Mouse (Mus musculus) liver, postnatal 0 days (tissue): ENCODE data around the gene Commd7. TPM values are rescaled to one million over a fixed set of nuclear protein-coding genes. Genes with fewer than 3 reads are reported as not detected.

Source experiments
- ATAC-seq: fragments of 200-750 bp; cut with Nextera tagmentation; 2 replicates; pipeline ENCODE4 v1.8.0; 2017; ENCODE audit warnings: mild to moderate bottlenecking, moderate library complexity
- DNase-seq: peaks from one replicate; pipeline ENCODE4 v3.0.0-alpha.2; 2016
- H3K27ac ChIP-seq: fragments of 300-500 bp; sonication (generic); 2 replicates; pipeline ENCODE4 v1.5.1; 2014; ENCODE audit warnings: antibody characterized with exemption, moderate library complexity, mild to moderate bottlenecking, low read depth
- H3K27me3 ChIP-seq: fragments of 300-500 bp; sonication (generic); 2 replicates; pipeline ENCODE4 v1.6.1; 2014; ENCODE audit warnings: low read length, control low read depth, mixed read lengths; ENCODE audit not compliant: insufficient read depth
- H3K36me3 ChIP-seq: fragments of 300-500 bp; sonication (generic); replicated peaks from 2 replicates; pipeline ENCODE4 v1.6.1; 2014; ENCODE audit warnings: mild to moderate bottlenecking, control low read depth, low read length, moderate library complexity, mixed read lengths; ENCODE audit not compliant: insufficient read depth
- H3K4me1 ChIP-seq: fragments of 300-500 bp; sonication (generic); 2 replicates; pipeline ENCODE4 v1.6.1; 2014; ENCODE audit warnings: antibody characterized with exemption, mild to moderate bottlenecking, control low read depth; ENCODE audit not compliant: insufficient read depth
- H3K4me2 ChIP-seq: fragments of 300-500 bp; sonication (generic); 2 replicates; pipeline ENCODE4 v1.6.1; 2014; ENCODE audit warnings: low read depth, mild to moderate bottlenecking, low read length, moderate library complexity, mixed read lengths
- H3K4me3 ChIP-seq: fragments of 300-500 bp; sonication (generic); 2 replicates; pipeline ENCODE4 v1.5.1; 2014; ENCODE audit warnings: low read depth, low read length
- H3K9ac ChIP-seq: fragments of 300-500 bp; sonication (generic); replicated peaks from 2 replicates; pipeline ENCODE4 v1.6.1; 2014; ENCODE audit warnings: mild to moderate bottlenecking, moderate library complexity
- H3K9me3 ChIP-seq: fragments of 300-500 bp; sonication (generic); 2 replicates; pipeline ENCODE4 v1.6.1; 2016; ENCODE audit warnings: mild to moderate bottlenecking, control low read depth, low read length, mixed read lengths
- CTCF ChIP-seq: sonication (generic); IDR thresholded peaks from 2 replicates; pipeline ENCODE4 v1.5.1; 2016; ENCODE audit warnings: antibody characterized with exemption, low read depth
- EP300 ChIP-seq: IDR thresholded peaks from 2 replicates; pipeline ENCODE4 v1.6.1; 2016; ENCODE audit warnings: antibody characterized with exemption, low read depth, mild to moderate bottlenecking
- WGBS: fragments of 180-500 bp; shearing (Covaris S2); extraction: QIAGEN DNeasy Blood & Tissue Kit; methylation state at CpG from one replicate; pipeline ENCODE4 v1.1.7; 2014; ENCODE audit not compliant: insufficient replicate concordance; 5-methylcytosine and 5-hydroxymethylcytosine counted together
- polyA plus RNA-seq: library from polyadenylated mRNA; unstranded; fragments of >200 nt; fragmentation: Nextera tagmentation; extraction: Ambion mirVana; gene quantifications from 2 replicates; pipeline ENCODE4 v1.2.1, GENCODE M21; 2015

Gene Commd7
- polyA plus RNA-seq, 1 experiment from 2014 or later = 32.9 TPM

- H3K4me1 ChIP-seq = peaks cover 25% of the 10 kb centered on the region
- H3K4me2 ChIP-seq = peak overlapping the region; percentile 67
- ATAC-seq = no peak
- no peak overlapping the region for H3K4me3 ChIP-seq
- H3K9me3 ChIP-seq = no peaks in the 10 kb centered on the region
- no peak for DNase-seq
- H3K27ac ChIP-seq = no peak overlapping the region
- WGBS = 49% methylated on average over 6 of the region's 6 CpGs
- no peaks in the 10 kb centered on the region for H3K27me3 ChIP-seq
- TF ChIP-seq EP300 (no peak), CTCF (no peak)
- H3K36me3 ChIP-seq = no peaks in the 10 kb centered on the region
- H3K9ac ChIP-seq = no peak overlapping the region
These were observed 46.6 kb downstream of the Commd7 start for GRCm38 (mm10) chr2:153585981-153586380.

- Histone ChIP-seq H3K9ac (no peak overlapping the region), H3K4me3 (no peak overlapping the region), H3K27ac (no peak overlapping the region), H3K9me3 (no peaks in the 10 kb centered on the region), H3K36me3 (no peaks in the 10 kb centered on the region), H3K27me3 (no peaks in the 10 kb centered on the region), H3K4me1 (peaks cover 24% of the 10 kb centered on the region), H3K4me2 (no peak overlapping the region)
- DNase-seq = no peak
- 68% methylated on average over 4 of the region's 4 CpGs for WGBS
- TF ChIP-seq EP300 (no peak), CTCF (no peak)
- peak; percentile 22 for ATAC-seq
These were observed 48.2 kb downstream of the Commd7 start for GRCm38 (mm10) chr2:153584396-153584795.

- Histone ChIP-seq H3K27me3 (no peaks in the 10 kb centered on the region), H3K4me1 (peaks cover 24% of the 10 kb centered on the region), H3K4me3 (no peak overlapping the region), H3K36me3 (no peaks in the 10 kb centered on the region), H3K9ac (no peak overlapping the region), H3K9me3 (no peaks in the 10 kb centered on the region), H3K27ac (no peak overlapping the region), H3K4me2 (peak overlapping the region; percentile 67)
- DNase-seq (no peak), ATAC-seq (peak; percentile 48)
- TF ChIP-seq EP300 = no peak
- no peak for TF ChIP-seq CTCF
- WGBS = 31% methylated on average over 13 of the region's 14 CpGs
These were observed 48.9 kb downstream of the Commd7 start for GRCm38 (mm10) chr2:153583641-153584049.

GRCm38 (mm10) chr2:153582876-153583585 is 49.5 kb downstream of the Commd7 start:
- Histone ChIP-seq H3K4me3 (peak overlapping the region; percentile 15), H3K27ac (no peak overlapping the region), H3K4me1 (peaks cover 24% of the 10 kb centered on the region), H3K4me2 (peak overlapping the region; percentile 67), H3K36me3 (no peaks in the 10 kb centered on the region), H3K9ac (no peak overlapping the region; the same call in 1 of the 2 replicates), H3K9me3 (no peaks in the 10 kb centered on the region), H3K27me3 (no peaks in the 10 kb centered on the region)
- ATAC-seq (no peak), DNase-seq (no peak)
- WGBS = 31% methylated on average over 15 of the region's 15 CpGs
- TF ChIP-seq EP300 (no peak), CTCF (no peak)

- Histone ChIP-seq H3K4me2 (no peak overlapping the region), H3K4me3 (no peak overlapping the region), H3K9me3 (no peaks in the 10 kb centered on the region), H3K27me3 (no peaks in the 10 kb centered on the region), H3K27ac (no peak overlapping the region), H3K4me1 (peaks cover 23% of the 10 kb centered on the region), H3K9ac (0 out of 2 replicates have a peak overlapping the region, but pooled peaks have one; percentile 0), H3K36me3 (no peaks in the 10 kb centered on the region)
- 61% methylated on average over 7 of the region's 7 CpGs for WGBS
- TF ChIP-seq CTCF (no peak), EP300 (no peak)
- ATAC-seq (no peak), DNase-seq (no peak)
These were observed 51.2 kb downstream of the Commd7 start for GRCm38 (mm10) chr2:153581416-153581815.

GRCm38 (mm10) chr2:153580458-153580985 is 52.1 kb downstream of the Commd7 start:
- WGBS = 71% methylated on average over 4 of the region's 4 CpGs
- no peaks in the 10 kb centered on the region for H3K27me3 ChIP-seq
- no peak overlapping the region for H3K4me2 ChIP-seq
- TF ChIP-seq CTCF (no peak), EP300 (no peak)
- H3K27ac ChIP-seq = no peak overlapping the region
- peaks cover 20% of the 10 kb centered on the region for H3K4me1 ChIP-seq
- no peaks in the 10 kb centered on the region for H3K36me3 ChIP-seq
- no peak for DNase-seq
- no peaks in the 10 kb centered on the region for H3K9me3 ChIP-seq
- no peak overlapping the region for H3K4me3 ChIP-seq
- ATAC-seq = no peak
- H3K9ac ChIP-seq = no peak overlapping the region
